Mouse (Mus musculus) kidney, adult 11 months (tissue): ENCODE data around the gene Dgkb.

Experiments used
- DNase-seq: peaks from one replicate; pipeline ENCODE4 v3.0.0; 2022

Gene Dgkb

DNA sequence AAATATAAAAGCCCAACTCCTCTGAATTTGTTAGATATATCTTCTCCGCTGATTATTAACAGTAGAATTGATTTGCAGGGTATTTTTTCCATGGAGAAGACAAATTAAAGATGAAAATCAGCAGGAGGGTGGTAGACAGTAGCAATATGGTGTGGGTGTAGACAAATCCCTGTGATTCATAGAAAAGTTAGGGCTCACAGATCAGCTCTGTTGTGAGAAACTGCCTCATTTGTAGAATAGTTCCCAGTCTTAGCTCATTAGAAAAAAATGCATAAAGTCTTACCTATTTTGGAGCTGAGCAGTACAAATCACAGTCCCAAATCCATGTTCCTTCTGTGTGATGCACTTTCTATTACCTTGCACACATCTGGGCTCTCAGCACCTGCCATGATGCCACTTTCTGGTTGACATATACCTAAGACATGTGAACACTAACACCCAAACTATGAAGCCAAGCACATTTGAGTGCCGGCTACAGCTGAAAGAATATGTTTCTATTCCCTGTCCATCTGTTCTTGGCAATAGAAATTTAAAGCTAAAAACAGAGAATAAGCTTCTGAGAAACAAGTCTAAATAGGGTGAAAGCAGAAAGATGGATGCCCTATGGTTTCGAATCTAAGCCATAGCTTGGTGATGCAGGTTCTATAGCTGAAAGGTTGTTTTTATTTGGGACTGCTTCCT, 782.8 kb downstream of the Dgkb start:
- DNase-seq = no peak

GRCm38 (mm10) chr12:38608104-38608503, 790.6 kb downstream of the Dgkb start:
- no peak for DNase-seq

DNA sequence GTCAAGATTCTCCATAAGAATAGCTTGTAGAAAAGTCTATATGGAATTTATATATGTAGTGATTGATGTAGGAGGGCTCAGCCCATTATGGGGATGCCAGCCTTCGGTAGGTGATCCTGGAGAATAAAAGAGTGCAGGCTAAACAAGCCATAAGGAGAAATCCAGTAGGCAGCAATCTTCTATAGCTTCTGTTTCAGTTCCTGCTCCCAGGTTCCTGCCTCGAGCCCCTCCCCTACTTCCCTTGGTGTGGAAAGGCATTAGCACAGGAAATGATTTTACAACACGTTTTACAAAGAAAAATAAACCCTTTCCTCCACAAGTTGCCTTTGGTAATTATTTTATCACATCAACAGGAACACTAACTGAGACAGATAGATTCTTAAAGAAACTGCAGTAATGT, 850.7 kb downstream of the Dgkb start:
- DNase-seq = no peak
